Mouse (Mus musculus) thymus, adult 2 months (tissue): Measurements from ENCODE around the gene Cln5. TPM values are rescaled to one million over a fixed set of nuclear protein-coding genes. Genes with fewer than 3 reads are reported as not detected.

Source experiments
- DNase-seq: peaks from one replicate; pipeline ENCODE4 v3.0.0; 2021
- H3K27ac ChIP-seq: fragments of 200-500 bp; 2 replicates; pipeline ENCODE4 v1.5.1; 2012; ENCODE audit warnings: low read length, control low read depth; ENCODE audit not compliant: control insufficient read depth, insufficient read depth
- H3K27me3 ChIP-seq: fragments of 200-500 bp; 2 replicates; pipeline ENCODE4 v1.6.1; 2012; ENCODE audit warnings: mild to moderate bottlenecking, low read length, moderate library complexity, mixed read lengths; ENCODE audit not compliant: control insufficient read depth, insufficient read depth
- H3K36me3 ChIP-seq: fragments of 200-500 bp; 2 replicates; pipeline ENCODE4 v1.6.1; 2012; ENCODE audit warnings: mild to moderate bottlenecking, low read length, moderate library complexity; ENCODE audit not compliant: control insufficient read depth, insufficient read depth
- H3K4me1 ChIP-seq: fragments of 200-500 bp; replicated peaks from 2 replicates; pipeline ENCODE4 v1.6.1; 2012; ENCODE audit warnings: low read length; ENCODE audit not compliant: control insufficient read depth, insufficient read depth
- H3K4me3 ChIP-seq: fragments of 200-500 bp; 2 replicates; pipeline ENCODE4 v1.5.1; 2012; ENCODE audit warnings: mild to moderate bottlenecking, low read length, control low read depth, moderate library complexity; ENCODE audit not compliant: control insufficient read depth, insufficient read depth
- CTCF ChIP-seq: fragments of 200-500 bp; IDR thresholded peaks from 2 replicates; pipeline ENCODE4 v1.5.1; 2012; ENCODE audit warnings: mild to moderate bottlenecking, control low read depth, low read length, moderate library complexity, borderline replicate concordance; ENCODE audit not compliant: control insufficient read depth, poor library complexity, insufficient read depth; ENCODE audit errors: extremely low read depth
- POLR2A ChIP-seq: fragments of 200-500 bp; IDR thresholded peaks from 2 replicates; pipeline ENCODE4 v1.6.1; 2012; ENCODE audit warnings: mild to moderate bottlenecking, low read length, control low read depth, moderate library complexity; ENCODE audit not compliant: control insufficient read depth, poor library complexity, insufficient read depth; ENCODE audit errors: extremely low read depth
- WGBS: fragments of 180-500 bp; shearing (Covaris S2); methylation state at CpG from one replicate; pipeline ENCODE4 v1.1.7; 2018; 5-methylcytosine and 5-hydroxymethylcytosine counted together
- polyA plus RNA-seq: library from polyadenylated mRNA; depleted of rRNA; stranded (reverse); fragments of >200 nt; gene quantifications from 2 replicates; pipeline ENCODE4 v1.2.3, GENCODE M21; 2012; rRNA removed

The Cln5 gene
- polyA plus RNA-seq, 1 experiment = 23.4 TPM

DNA sequence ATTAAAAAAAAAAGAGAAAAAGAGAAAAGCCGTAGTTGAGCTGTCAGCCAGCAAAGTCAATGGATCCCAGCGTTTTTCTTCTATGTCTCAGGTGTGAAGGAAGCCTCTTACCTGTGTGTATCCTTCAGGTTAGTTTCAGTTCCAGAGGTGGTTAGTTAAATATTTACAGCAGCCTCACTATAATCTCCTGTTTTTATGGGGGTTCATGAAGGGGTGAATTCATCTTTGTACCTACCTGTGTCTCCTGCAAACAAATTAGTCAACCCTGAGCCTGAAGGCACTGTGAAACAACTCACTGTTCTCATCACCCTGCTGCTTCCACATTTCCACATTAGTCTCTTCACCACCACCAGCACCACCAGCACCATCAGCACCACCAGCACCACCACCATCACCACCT lies 36.3 kb downstream of the Cln5 start:
- 94% methylated on average over 2 of the region's 2 CpGs for WGBS
- H3K27me3 ChIP-seq = no peaks in the 10 kb centered on the region
- no peak overlapping the region for H3K4me3 ChIP-seq
- H3K36me3 ChIP-seq = no peaks in the 10 kb centered on the region
- no peak overlapping the region for H3K27ac ChIP-seq
- DNase-seq = no peak
- no peak for TF ChIP-seq POLR2A
- no peak for TF ChIP-seq CTCF
- no peaks in the 10 kb centered on the region for H3K4me1 ChIP-seq

DNA sequence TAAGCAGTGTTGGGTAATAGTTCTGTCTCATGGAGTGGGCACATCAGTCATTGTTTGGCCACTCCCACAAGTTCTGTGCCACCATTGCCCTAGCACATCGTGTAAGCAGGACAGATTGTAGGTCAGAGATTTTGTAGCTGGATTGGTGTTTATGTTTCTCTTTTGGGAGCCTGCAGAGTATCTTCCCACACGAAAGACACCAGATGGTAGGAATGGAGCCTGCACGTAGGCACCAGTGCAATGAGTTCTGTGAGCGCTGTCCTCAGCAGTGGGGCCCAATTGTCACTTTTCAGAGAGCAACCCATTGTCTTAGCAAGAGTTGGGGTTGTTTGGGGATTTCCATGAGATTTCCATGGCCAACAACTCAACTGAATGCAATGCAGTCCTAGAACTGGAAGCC lies 40.0 kb downstream of the Cln5 start:
- Histone ChIP-seq H3K27me3 (no peaks in the 10 kb centered on the region), H3K36me3 (0 out of 2 replicates have a peak, but pooled peaks cover 3% of the 10 kb centered on the region), H3K4me1 (no peaks in the 10 kb centered on the region), H3K27ac (no peak overlapping the region), H3K4me3 (no peak overlapping the region)
- DNase-seq = no peak
- no peak for TF ChIP-seq CTCF
- no peak for TF ChIP-seq POLR2A
- WGBS = 91% methylated on average over 4 of the region's 4 CpGs

DNA sequence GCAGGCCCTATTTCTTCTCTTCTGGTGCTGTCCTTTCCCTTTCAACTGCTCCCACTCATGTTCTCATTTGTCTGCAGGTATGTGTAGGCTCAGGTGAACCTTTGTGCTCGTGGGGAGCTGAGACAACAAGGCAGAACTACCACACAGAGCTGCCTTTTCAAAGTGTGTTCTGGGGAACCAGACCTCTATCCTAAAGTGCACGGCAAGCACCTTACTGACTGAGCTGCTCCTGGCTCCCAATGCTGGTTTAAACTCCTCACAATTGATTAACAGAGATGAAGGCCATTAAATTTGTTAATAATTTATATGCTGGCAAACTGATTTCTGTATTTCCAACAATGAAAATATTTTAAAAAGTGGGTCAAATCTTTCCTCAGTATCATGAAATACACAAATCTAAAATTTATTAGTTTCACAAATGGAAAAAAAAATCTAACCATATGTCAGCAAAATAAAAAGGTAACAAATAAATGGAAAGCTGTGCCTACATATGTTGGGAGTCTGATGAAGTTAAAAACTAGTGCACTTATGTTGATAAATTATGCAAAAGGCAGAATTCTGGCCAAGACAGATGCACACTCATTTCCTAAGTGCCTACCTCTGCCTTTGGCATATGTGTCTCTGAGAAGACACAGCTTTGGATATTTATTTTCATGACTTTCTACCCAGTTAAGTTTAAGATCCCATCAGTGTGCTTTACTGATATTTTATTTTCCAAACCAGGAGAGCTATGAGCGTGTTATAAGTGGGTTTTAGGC lies 42.8 kb downstream of the Cln5 start:
- H3K36me3 ChIP-seq = peaks cover 14% of the 10 kb centered on the region
- H3K4me3 ChIP-seq = no peak overlapping the region
- H3K27me3 ChIP-seq = no peaks in the 10 kb centered on the region
- H3K27ac ChIP-seq = no peak overlapping the region
- TF ChIP-seq POLR2A (no peak), CTCF (no peak)
- no peaks in the 10 kb centered on the region for H3K4me1 ChIP-seq
- no peak for DNase-seq
- WGBS = 96% methylated on average over 3 of the region's 3 CpGs

DNA sequence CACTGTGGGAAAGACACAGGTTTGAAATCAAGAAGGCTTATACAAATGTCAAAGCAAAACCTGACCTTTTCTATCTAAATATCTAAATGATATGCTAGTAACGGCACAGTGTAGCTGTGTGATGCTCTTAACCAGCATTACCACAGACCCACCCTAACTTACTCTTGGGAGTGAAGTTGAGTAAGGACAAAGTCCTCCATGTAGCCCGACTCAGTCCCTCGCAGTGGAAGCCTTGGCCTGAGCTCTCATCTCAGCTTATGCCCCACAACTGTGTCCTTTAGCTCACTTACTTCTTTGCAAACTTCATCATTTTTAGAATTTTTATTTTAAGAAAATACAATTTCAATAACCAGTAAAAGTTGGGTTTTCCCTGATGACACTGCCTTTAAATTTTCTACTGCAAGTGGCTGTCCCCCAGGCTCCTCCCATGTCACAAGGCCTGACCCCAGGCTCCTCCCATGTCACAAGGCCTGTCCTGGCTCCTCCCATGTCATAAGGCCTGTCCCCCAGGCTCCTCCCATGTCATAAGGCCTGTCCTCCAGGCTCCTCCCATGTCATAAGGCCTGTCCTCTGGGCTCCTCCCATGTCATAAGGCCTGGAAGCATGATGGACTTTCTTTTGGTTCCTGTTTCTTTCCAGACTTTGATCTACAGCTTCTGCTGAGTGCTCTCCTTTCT lies 45.1 kb downstream of the Cln5 start:
- DNase-seq = no peak
- H3K36me3 ChIP-seq = peaks cover 29% of the 10 kb centered on the region
- 100% methylated on average over 3 of the region's 3 CpGs for WGBS
- H3K4me3 ChIP-seq = no peak overlapping the region
- H3K27ac ChIP-seq = no peak overlapping the region
- H3K27me3 ChIP-seq = no peaks in the 10 kb centered on the region
- TF ChIP-seq POLR2A (no peak), CTCF (no peak)
- H3K4me1 ChIP-seq = no peaks in the 10 kb centered on the region

DNA sequence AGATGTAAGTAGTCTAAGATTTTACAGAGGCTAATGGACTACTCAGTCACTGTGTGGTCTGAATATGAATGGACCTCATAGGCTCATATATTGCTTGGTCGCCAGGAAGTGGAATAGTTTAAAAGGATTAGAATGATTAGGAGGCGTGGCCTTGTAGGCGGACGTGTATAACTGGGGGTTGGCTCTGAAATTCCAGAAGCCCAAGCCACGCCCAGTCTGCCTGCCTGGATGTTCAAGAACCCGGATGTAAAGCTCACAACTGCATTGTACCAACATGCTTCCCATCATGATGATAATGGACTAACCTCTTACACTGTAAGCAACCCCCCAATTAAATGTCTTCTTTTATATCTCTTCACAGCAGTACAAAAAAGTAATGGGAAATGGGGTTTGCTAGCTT lies 55.7 kb downstream of the Cln5 start:
- no peak for DNase-seq
- TF ChIP-seq POLR2A (no peak), CTCF (no peak)
- WGBS = 95% methylated on average over 6 of the region's 6 CpGs
- no peak overlapping the region for H3K4me3 ChIP-seq
- H3K27ac ChIP-seq = no peak overlapping the region
- peaks cover 68% of the 10 kb centered on the region for H3K36me3 ChIP-seq
- H3K4me1 ChIP-seq = no peaks in the 10 kb centered on the region
- no peaks in the 10 kb centered on the region for H3K27me3 ChIP-seq

Other genes starting within 250 kb of the Cln5 start
- gene Kctd12, start 87.6 kb upstream of the Cln5 start, polyA plus RNA-seq = 20.0 and 25.4 TPM in 2 replicates
- gene Acod1, start 23.2 kb upstream of the Cln5 start, polyA plus RNA-seq = 0.55 and 0.86 TPM in 2 replicates
- 105 and 113 TPM in 2 replicates for gene Fbxl3, start 29.4 kb downstream of the Cln5 start, polyA plus RNA-seq